Mouse (Mus musculus): ENCODE results near the gene Ugt1a10.

The Ugt1a10 gene

GRCm38 (mm10) chr1:88231803-88232499 lies 176.8 kb downstream of the Ugt1a10 start:
- DNase-seq: peak in 1 of 2 experiments; percentile 4

GRCm38 (mm10) chr1:88232664-88233380 lies 177.6 kb downstream of the Ugt1a10 start:
- peak in 1 of 2 experiments; percentile 1 for DNase-seq

GRCm38 (mm10) chr1:88233421-88234247 lies 178.4 kb downstream of the Ugt1a10 start:
- DNase-seq: peak in 1 of 2 experiments; percentile 1

GRCm38 (mm10) chr1:88234248-88234610 lies 179.0 kb downstream of the Ugt1a10 start:
- no peak for DNase-seq

- no peak for DNase-seq
Observed at GRCm38 (mm10) chr1:88234646-88235045, 179.5 kb downstream of the Ugt1a10 start.

DNA sequence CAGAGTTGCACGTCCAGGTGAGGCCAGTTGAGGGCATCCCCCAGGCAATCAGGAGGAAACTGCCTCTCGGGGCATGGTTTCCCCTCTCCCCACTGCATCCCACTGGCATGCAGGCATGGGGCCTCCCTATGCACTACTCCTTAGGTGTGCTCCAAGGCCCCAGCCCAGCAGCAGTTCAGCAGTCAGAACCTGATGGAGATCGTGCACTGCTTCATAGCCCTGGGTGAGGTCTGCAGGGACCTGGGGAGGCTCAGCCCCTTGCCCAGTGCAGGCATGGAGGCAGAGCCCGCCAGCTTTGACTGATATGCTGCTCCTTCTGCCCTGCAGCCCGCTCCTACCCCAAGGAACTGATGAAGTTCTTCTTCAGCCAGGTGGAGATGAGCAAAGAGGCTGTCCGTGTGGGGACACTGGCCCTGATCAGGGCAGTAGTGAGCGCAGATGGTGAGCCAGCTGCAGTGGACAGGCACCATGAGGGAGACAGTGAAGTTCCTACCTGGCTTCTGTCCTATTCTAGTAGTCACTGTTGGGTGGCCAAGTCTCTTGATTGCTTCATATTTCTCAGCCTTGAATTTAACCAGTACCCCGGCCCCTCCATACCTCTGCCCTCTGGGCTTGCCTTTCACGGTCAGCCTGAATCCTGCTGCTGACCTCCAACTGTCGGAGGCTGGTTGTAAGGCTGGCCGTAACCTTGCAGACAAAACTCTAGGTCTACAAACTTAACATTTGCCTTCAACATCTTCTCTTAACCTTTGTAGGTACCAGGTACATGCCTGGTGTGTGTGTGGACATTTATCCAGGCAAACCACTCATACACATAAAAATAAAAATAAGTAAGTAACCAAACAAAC lies 180.1 kb downstream of the Ugt1a10 start:
- no peak for DNase-seq

DNA sequence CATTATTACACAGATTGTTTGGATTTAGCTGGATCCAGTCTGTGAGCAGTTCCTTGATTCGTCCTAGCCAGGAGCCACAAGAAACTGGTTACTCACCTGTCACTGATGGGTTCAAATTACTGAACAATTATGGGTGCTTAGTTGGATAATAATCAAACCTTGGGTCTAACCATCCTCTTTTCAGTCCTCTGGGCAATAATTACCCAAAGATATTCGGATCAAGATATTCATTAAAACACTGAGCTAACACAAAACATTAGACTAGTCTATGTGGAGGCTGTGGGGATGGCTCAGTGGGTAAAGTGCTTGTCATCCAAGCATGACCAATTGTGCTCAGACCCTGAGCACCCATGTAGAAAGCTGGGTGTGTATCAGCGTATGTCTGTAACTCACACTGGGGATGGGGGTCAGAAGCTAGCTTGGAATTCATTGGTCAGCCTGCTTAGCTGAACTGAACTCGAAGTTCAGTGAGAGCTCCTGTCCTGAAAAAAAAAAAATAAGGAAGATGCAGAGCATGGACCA lies 180.8 kb downstream of the Ugt1a10 start:
- DNase-seq: no peak

GRCm38 (mm10) chr1:88237311-88237710 lies 182.1 kb downstream of the Ugt1a10 start:
- DNase-seq: no peak

GRCm38 (mm10) chr1:88238771-88239170 lies 183.6 kb downstream of the Ugt1a10 start:
- no peak for DNase-seq

- no peak for DNase-seq
Observed at GRCm38 (mm10) chr1:88240072-88240471, 184.9 kb downstream of the Ugt1a10 start.

DNA sequence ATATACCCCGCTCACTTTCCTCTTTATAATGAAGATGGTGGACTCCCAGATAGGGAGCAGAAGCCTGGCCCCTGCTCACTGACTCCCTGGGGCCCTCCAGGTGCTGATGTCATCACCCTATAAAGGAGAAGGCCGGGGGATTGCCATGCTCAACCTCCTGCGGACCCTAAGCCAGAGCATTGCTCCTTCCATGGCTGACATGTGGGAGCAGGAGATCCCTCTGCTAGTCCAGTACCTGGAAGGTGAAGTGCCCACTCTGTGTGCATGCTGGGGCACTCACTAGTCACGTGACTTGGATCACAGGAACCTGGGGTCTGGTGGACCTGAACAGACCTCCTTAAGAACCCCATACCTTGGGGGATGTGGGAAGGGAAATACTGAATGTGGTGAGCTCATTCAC lies 185.4 kb downstream of the Ugt1a10 start:
- no peak for DNase-seq

DNA sequence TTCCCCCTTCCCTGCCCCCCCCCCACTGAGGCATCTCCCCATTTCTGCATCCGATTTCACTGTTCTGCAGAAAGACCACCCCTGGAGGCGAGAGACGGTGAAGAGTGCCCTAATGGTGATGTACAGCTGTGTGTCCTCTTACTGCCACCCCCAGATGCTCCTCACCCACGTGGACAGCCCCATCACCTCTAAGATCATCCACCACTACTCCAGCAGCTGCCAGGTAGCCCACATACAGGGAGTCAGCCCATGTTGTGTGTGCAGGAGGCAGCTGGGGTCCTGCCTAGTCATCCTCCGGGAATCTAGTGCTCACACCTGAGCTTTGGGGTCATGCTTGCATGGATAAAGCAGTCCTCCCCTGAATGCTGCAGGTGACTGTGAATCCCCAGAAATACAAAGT lies 188.7 kb downstream of the Ugt1a10 start:
- no peak for DNase-seq

GRCm38 (mm10) chr1:88245881-88246280 lies 190.7 kb downstream of the Ugt1a10 start:
- no peak for DNase-seq

DNA sequence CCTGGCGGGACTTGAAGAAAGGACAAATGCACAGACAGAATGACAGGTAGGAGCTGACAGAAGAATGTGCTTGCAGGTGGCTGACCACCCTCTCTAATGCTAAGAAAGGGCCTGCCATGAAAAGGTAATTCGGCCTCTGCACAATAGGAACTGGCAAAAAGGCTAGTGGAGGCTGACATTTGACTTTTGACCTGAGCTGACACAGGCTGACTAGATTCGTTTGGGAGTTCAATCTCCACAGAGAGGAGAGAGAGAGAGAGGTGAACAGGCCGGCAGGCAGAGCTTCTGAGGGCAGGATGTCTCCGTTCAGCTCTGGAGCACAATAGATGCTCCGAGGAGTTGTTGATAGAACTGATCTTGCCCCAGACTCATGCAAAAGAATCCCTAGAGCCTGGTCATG lies 191.2 kb downstream of the Ugt1a10 start:
- DNase-seq: no peak

DNA sequence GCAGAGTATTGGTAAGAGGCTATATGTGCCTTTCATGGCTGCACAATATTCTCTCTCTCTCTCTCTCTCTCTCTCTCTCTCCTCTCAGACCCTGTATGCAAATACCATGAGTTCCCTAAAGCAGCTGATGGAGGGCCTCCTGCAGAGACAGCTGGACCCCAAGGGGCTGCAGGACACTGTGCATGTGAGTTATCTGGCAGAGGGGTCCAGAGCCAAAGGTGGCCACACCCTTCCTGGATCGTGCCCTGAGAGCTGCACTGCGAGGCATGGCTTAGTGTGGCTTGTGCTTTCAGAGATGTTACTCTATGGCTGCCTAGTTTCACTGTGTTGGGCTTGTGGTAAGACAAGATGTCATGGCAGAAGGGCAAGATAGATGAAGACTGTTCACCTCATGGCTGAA lies 192.5 kb downstream of the Ugt1a10 start:
- DNase-seq: no peak

DNA sequence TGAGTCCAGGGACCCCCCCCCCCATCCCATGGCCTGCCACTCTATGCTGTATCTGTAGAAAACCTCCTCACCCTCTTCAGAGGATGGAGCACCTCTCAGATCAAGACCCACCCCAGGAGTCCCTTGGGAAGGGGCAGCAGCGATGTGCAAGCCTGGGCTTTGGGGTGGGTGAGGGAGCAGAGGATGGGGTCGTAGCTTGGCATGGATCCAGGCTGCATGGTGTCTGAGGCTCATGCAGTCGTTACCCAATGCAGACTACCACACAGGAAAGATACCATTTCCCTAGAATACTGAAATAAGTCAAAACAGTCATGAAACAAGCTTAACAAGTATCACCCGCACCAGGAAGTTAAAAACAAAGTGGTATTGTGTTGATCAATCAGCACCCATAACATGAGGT lies 193.5 kb downstream of the Ugt1a10 start:
- peak in 1 of 2 experiments; percentile 51 for DNase-seq

DNA sequence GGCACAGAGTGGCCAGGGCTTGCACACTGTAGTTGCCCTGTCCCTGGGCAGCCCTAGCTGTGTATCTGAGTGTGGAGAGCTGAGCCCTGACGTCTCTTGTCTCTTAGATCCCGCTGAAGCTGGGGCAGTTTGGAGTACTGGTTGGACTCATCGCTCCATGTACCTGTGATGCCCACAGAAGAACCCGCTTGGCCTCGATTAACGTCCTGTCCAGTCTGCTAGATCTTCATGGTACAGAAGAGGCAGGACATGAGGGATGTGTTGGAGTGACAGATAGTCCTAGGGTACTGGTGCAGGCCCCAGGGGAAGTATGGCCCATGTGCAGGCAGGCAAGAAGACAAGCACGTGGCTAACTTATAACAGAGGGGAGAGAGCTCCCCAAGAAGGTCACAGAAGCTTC lies 194.4 kb downstream of the Ugt1a10 start:
- DNase-seq: no peak

- no peak for DNase-seq
Observed at GRCm38 (mm10) chr1:88250023-88250422, 194.8 kb downstream of the Ugt1a10 start.

DNA sequence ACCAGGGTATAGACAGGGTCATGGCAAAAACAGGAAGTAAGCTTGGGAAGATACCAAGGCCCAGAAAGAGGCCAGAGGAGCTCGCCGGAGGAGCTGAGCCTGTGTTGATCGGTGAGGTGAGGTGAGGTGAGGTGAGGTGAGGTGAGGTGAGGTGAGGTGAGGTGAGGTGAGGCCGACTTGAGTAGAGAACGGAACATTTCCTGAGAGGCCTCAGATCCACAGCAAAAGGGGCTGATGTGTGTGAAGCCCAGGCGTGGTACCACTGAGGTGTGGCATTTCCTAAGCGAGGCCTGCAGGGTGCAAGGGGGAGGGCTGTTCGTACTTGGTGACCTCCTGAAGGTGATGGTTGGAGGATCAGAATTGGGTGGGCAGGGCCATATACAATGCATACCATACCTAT lies 197.9 kb downstream of the Ugt1a10 start:
- no peak for DNase-seq

- no peak for DNase-seq
Observed at GRCm38 (mm10) chr1:88253540-88253939, 198.4 kb downstream of the Ugt1a10 start.

DNA sequence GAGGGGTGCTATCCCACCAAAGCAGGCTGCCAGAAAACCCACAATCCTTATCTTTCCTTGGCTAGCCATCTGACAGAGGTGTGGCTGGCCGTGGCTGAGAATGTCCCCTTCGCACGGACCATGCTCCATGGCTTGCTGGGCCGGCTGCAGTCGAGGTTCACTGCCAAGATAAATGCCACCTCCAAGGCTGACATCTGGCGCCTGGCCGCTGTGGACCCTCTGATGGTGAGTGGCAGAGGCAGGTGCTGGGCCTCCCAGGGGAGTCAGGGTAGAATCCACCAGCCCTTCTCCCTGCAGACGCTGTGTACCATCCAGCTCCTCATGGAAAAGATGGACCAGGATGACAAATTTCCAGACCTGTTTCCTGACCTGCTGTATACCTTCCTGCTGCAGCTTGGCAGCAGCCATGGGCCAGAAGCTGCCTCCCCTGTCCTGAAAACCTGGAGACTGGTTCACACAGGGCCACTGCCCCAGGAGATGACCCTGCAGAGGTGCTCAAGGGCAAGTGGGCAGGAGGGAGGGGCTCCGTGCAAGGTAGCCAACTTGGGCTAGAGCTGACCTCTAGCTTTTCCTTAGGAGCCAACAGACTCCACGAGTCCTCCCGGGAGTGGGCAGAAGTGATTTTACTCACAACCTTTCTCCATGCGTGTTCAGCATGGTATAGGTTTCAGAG lies 199.7 kb downstream of the Ugt1a10 start:
- peak; percentile 76 to 83 for DNase-seq

DNA sequence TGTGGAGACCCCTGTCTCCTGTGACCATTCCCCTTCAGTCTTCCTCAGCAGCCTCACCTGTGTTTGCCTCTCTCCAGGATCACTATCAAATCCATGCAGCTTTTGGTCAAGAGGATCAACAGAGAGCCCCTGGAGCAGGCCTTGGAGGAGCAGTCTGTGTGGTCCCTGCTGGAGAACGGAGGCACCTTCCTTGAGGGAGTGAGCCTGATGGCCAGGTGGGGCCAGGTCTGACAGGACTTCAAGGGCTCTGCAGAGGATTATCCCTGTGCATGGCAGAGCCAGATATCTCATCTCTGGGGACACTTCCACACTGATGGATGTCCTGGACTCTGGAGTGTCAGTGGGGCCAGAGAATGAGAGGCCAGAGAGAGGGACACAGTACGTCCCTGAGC lies 200.3 kb downstream of the Ugt1a10 start:
- DNase-seq: peak; percentile 38 to 45

Measured in cerebellum, postnatal 14 days (tissue).